8 mouse cellular contexts compared by ENCODE assay signal in the genomic region with DNA sequence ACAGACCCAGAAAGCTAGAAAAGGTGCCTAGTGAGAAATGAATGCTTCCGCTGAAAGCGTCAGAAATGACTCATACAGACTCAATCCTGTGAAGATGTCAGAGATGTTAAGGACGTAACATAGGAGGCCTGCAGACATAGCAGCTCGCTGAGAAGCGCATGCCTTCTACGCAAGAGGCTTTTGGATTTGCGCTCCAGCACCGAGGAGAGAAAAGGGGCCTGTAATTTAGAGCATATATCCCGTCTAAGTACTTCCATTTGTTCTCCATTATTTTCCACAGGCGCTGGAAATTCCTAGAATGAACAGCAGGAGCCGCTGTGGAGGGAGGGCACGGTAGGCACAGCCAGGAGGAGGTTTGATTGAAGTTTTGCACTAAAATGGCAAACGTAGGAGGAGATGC. TPM values are rescaled to one million over a fixed set of nuclear protein-coding genes. Genes with fewer than 3 reads are reported as not detected.
DNase-seq lines count a peak whose midpoint lies in the region; ATAC-seq lines count a peak whose summit lies in the region.

No protein-coding gene starts in this region.

- no peak overlapping the region; the same call in 1 of the 2 replicates for H3K27ac ChIP-seq in intestine, embryonic 16.5 days (ENCODE audit: low read length)

- DNase-seq in monocyte, adult 2 months (ENCODE audit: low read depth in 1 of 2, low spot score in 2 of 2): peak; percentile 29 to 67
- DNase-seq in embryo, embryonic 9.5 days (ENCODE audit: extremely low spot score): peak; percentile 89
- DNase-seq in gonadal fat pad, adult 2 months (ENCODE audit: low read depth): peak; percentile 17
- peak; percentile 66 to 75 for DNase-seq in left cerebral cortex, postnatal 36 days (ENCODE audit: low spot score in 2 of 2)
- peak; percentile 65 for DNase-seq in mesoderm, embryonic 11.5 days (ENCODE audit: low read depth, low spot score)
- DNase-seq in spleen, adult 12 weeks (ENCODE audit: low spot score): peak; percentile 64

- intact Hi-C loops in left cerebral cortex, postnatal 36 days (cut with DNase I): loop anchor here (5.0 to 10.0 kb wide), 3 partner anchors 129 to 346 kb away; a partner anchor contains a TSS

- WGBS in intestine, embryonic 16.5 days: 12% methylated on average over 13 of the region's 13 CpGs

- no peaks in the 10 kb centered on the region for H3K27me3 ChIP-seq in intestine, embryonic 16.5 days (replicated peaks; ENCODE audit: control insufficient read depth, insufficient read depth, low read length)

- H3K36me3 ChIP-seq in intestine, embryonic 16.5 days (ENCODE audit: control insufficient read depth, insufficient read depth, low read length): no peaks in the 10 kb centered on the region

- peak overlapping the region; percentile 56 for H3K4me2 ChIP-seq in intestine, embryonic 16.5 days (ENCODE audit: low read depth, low read length)

- H3K9me3 ChIP-seq in intestine, embryonic 16.5 days (ENCODE audit: control insufficient read depth, low read length): no peaks in the 10 kb centered on the region

- no peak for ATAC-seq in monocyte, adult 5-6 weeks (replicated peaks; ENCODE audit: insufficient number of reproducible peaks, low FRiP score, low TSS enrichment, poor library complexity, severe bottlenecking)
- no peak for ATAC-seq in intestine, embryonic 16.5 days

- peak overlapping the region; percentile 31 for H3K4me3 ChIP-seq in intestine, embryonic 16.5 days (ENCODE audit: low read length)

- peak overlapping the region; percentile 43; the same call in 1 of the 2 replicates for H3K9ac ChIP-seq in intestine, embryonic 16.5 days (ENCODE audit: low read depth, low read length)

- H3K4me1 ChIP-seq in intestine, embryonic 16.5 days (ENCODE audit: control insufficient read depth, insufficient read depth, low read length): peaks cover 8% of the 10 kb centered on the region; the same call in 1 of the 2 replicates

RNA-seq across cellular contexts. Expression of a gene that starts 5.8 kb away (rescaled TPM):
- 8.4 to 17.0 TPM (median 9.2 TPM) in 3 replicates for total RNA-seq in monocyte, adult 5-6 weeks (2017)
- polyA plus RNA-seq in gonadal fat pad, adult 2 months (2012; rRNA removed): 42.3 and 45.8 TPM in 2 replicates
- polyA plus RNA-seq in intestine, embryonic 16.5 days (2015; fragmentation: Nextera tagmentation; extraction: Ambion mirVana): 20.7 and 22.0 TPM in 2 replicates
- total RNA-seq in left cerebral cortex, postnatal 36 days (2021): 10 to 100 TPM; 17.8 to 31.5 TPM

RNA-seq across cellular contexts. Expression of a gene that starts 26.5 kb away (rescaled TPM):
- not detected in 3 replicates for total RNA-seq in monocyte, adult 5-6 weeks (2017)
- polyA plus RNA-seq in gonadal fat pad, adult 2 months (2012; rRNA removed): 2.7 and 4.6 TPM in 2 replicates
- polyA plus RNA-seq in intestine, embryonic 16.5 days (2015; fragmentation: Nextera tagmentation; extraction: Ambion mirVana): not detected in 2 replicates
- not detected for total RNA-seq in left cerebral cortex, postnatal 36 days (2021)

RNA-seq across cellular contexts. Expression of a gene that starts 29.1 kb away (rescaled TPM):
- 33.9 to 39.8 TPM (median 36.0 TPM) in 3 replicates for total RNA-seq in monocyte, adult 5-6 weeks (2017)
- polyA plus RNA-seq in gonadal fat pad, adult 2 months (2012; rRNA removed): 47.1 and 48.3 TPM in 2 replicates
- polyA plus RNA-seq in intestine, embryonic 16.5 days (2015; fragmentation: Nextera tagmentation; extraction: Ambion mirVana): 35.4 and 35.5 TPM in 2 replicates
- 10 to 100 TPM; 42.5 to 57.4 TPM for total RNA-seq in left cerebral cortex, postnatal 36 days (2021)

RNA-seq across cellular contexts. Expression of a gene that starts 29.5 kb away (rescaled TPM):
- total RNA-seq in monocyte, adult 5-6 weeks (2017): 21.3 to 28.1 TPM (median 21.4 TPM) in 3 replicates
- polyA plus RNA-seq in gonadal fat pad, adult 2 months (2012; rRNA removed): 56.5 and 58.4 TPM in 2 replicates
- 28.3 TPM in 2 replicates for polyA plus RNA-seq in intestine, embryonic 16.5 days (2015; fragmentation: Nextera tagmentation; extraction: Ambion mirVana)
- 10 to 100 TPM; 53.6 to 57.8 TPM for total RNA-seq in left cerebral cortex, postnatal 36 days (2021)

Comparison
In these comparisons a context has a peak if more than half of its experiments do, and no peak if none do; other contexts are left out.
1. DNase-seq: peak in every context shown above with its lines; median percentile 89 in embryo, embryonic 9.5 days; 70 in left cerebral cortex, postnatal 36 days; 65 in mesoderm, embryonic 11.5 days; 64 in spleen, adult 12 weeks; 48 in monocyte, adult 2 months; 17 in gonadal fat pad, adult 2 months.